Mouse (Mus musculus): ENCODE data around the gene Zfp667.
"Not testable (repeated sequence)": the region's sequence is repeated elsewhere in the genome, so short reads cannot be mapped to it uniquely, and the experiment has no call there.

The Zfp667 gene

DNA sequence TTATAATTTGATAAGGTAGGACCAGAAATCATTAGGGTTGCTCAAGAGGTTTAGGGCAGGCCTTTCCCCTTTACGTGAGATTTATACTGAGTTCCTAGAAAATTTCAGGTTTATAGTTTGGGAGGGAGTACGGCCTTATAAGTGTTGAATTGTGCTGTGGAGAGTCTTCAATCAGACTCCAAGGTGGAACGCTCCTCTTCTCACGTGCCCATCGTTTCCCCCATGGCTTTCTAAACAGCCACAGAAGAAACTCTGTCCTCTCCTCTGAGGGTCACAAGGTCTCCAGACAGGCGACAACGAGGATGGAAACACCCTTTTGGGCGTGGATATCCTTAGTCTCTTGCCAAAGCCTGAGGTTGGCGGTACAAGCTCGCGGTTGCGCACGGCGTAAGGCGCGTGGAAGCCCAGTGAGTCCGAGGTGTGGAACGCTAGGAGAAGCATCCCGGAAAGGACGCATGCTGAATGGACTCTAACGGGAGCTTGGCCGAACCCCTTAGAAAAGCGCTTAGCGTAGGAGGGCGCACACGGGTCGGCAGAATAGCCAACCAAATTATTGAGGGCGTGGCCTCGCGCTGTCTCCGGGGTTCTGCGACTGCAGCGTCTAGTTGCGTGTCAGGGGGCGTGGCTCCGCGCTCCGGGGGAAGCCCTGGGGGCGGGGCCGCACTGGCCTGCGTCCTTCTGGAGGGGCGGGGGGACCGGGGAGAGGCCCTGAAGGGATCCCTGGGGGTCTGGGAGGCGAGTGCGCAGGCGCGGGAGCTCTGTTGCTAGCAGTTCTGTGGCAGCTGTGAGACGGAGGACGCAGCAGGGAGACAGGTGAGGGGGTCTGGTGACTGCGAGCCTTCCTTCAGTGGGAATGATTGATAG lies at the start of gene Zfp667:
Zfp667 (plus strand) TSS at position 738 of the 864 bp plus-strand sequence.
- peak; percentile 95 to 97 for DNase-seq (ENCODE audit: low spot score in 2 of 2)

DNA sequence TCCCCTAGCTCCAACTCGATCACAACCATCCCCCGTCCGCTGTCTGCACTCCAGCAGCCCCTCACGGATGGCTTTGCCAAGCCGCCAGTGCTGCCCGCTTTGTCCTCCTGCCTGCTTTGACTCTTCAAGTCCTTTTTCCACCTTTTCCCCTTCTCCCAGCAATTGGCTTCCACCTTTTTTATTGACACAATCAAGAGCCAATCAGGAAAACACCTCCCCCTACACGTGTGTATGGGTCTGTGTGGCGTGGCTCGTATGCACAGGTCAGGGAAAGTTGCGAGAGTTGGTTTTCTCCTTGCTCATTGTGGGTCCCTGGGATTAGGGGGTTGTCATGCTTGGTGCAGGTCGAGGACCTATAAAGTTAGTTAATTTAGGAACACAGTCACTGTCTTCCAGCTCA lies 46.6 kb upstream of the Zfp667 start:
- DNase-seq (ENCODE audit: low spot score in 2 of 2): no peak

DNA sequence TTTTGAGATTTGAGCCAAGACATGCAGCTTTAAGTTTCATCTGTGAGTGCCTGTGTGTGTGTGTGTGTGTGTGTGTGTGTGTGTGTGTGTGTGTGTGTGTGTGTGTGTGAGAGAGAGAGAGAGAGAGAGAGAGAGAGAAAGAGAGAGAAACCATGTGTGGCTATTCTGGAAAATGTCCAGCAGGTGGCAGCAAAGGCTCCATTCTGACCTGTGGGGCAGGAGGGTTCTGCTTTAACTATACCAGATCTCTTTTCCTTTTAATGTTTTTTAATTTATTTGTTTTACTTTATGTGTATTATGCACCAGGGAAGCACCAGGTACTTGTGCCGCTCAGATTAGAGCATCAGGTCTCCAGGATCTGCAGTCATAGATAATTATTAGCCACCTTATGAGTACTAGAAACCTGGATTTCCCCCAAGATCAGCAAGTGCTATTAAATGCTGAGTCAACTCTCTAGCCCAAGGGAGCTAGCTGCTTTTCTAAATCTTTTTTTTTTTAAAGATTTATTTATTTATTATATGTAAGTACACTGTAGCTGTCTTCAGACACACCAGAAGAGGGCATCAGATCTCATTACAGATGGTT lies 45.4 kb upstream of the Zfp667 start:
- peak; percentile 6 to 8 for DNase-seq (ENCODE audit: low spot score in 2 of 2)

DNA sequence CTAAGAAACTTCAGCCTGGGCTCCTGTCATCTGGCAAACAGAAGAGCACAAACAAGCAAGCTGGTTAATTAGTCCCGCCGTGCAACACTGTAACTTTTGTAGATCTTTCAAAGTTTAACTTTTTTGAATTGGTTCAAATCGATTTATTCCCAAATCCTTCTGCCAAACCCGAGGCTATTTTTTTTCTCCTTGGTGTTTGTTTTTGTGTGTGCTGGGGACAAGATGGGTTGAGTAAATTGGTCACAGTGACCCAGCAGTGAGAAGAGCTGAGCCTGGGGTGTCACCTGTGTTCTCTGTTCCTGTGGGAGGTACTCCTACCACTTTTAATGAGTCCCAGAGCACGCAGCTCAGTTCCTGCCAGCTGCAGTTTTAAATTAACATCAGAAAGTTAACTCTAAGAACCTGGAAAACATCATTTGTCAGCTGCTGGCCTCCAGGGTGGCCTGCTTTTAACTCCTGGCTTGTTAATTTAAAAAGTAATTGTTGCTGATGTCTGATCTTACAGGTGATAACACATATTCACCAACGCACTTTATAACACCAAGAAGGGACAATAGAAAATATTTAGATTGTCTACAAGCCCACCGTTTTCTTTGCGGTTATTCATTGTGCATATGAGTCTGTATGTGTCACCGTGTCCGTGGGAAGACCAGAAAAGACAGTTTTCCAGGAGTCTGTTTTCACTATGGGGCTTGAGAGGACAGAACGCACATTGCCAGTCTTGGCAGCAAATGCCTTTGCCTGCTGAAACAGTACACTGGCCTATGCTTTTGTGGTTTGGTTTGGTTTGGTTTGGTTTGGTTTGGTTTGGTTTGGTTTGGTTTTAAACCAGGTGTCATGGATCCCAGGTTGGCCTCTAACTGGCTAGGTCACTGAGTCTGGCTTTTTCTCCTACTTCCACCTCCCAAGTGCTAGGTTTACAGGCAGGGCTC lies 41.8 kb upstream of the Zfp667 start:
- DNase-seq (ENCODE audit: low spot score in 2 of 2): no peak

DNA sequence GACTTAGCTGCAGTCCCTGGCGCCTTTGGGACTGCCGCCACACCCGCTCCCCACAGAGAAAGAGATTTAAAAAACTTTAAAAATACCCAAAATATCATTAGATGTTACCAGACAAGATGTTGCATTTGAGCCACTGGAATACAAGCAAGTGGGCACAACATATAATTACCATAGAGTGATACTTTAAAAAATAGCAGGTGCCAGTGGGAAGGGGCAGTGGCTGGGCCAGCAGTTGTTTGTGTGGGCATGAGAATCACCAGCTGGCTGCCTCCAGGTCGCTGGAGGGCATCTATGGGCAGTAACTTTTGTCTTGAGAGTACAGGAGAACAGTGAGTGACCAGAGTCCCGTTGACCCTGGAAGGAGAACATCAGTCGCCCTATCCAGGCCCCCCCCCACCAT lies 34.0 kb upstream of the Zfp667 start, which contains the start of gene Epp13:
Epp13 (plus strand) TSS at position 301 of the 400 bp plus-strand sequence.
- DNase-seq (ENCODE audit: low spot score in 2 of 2): no peak

DNA sequence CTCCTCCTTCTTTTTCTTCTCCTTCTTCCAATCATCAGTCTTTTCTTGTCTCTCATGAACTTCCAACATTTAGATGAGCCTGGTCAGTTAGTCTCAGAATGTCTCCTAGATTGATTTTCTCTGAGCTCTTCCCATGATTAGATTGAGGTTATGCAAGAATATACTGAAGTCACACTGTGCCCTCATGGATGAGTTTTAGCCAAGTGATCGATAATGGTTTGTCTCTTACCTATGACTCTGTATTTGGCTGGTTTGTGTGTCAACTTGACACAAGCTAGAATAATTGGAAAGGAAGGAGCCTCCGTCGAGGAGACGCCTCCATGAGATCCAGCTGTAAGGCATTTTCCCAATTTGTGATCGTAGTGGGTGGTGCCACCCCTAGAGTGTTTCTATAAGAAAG lies 31.9 kb upstream of the Zfp667 start:
- no peak for DNase-seq (ENCODE audit: low spot score in 2 of 2)

DNA sequence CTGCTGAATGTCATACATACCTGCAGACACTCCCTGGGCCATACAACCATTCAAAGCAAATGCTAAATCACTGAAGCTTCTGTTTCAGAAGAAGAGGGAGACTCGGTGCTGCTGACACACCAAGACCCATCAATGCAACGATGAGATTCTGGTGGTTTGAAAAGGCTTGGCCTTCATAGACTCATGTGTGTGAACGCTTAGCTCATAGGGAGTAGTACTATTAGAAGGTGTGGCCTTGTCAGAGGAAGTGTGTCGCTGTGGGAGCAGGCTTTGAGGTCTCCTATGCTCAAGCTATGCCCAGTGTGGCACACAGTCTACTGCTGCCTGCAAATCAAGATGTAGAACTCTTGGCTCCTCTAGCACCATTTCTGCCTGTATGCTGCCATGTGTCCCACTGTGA lies 29.0 kb upstream of the Zfp667 start:
- no peak for DNase-seq (ENCODE audit: low spot score in 2 of 2)

DNA sequence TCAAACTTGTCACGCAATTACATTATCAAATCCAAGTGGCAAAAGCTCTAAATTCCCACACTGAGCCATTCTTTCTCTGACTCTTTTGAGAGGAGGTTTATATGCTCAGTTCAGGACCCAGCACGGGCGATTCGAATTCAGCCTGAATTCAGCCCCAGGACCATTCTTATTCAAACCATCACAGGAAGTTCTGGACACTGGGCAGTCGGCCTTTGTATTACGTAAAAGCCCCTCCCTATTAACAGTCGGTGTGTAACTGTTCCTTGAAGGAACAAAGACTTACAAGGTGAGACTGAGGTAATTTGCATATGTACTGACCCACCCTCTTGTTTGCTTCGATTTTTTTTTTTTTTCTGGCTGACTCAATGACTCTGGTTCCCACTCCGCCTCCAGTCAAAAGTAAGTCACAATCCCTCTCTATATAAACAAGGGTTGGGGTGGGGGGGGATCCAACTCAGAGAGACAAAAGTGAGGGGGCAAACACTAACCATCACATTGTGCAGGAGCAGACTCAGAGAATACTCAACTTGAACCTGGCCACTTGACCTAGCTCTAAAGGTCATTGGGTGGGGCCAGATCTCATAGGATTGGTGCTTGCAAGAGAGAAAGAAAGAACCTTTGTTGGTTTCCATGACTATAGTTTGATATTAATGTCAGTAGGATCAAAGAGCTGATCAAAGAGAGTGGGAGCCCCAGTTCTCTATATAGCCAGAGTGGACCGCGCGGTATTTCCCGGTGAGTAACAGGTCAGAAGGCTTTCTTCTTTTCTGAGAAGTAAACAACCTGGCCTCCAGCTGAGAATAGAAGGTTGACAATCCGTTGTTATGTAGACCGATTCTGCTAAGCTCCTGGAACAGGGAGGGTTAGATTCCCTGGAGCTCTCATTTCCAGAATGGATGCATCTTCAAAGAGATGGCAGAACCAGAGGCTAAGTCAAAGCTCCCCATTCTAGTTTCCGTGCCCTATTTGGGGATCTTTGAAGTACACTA lies 27.9 kb upstream of the Zfp667 start:
- DNase-seq (ENCODE audit: low spot score in 2 of 2): no peak

DNA sequence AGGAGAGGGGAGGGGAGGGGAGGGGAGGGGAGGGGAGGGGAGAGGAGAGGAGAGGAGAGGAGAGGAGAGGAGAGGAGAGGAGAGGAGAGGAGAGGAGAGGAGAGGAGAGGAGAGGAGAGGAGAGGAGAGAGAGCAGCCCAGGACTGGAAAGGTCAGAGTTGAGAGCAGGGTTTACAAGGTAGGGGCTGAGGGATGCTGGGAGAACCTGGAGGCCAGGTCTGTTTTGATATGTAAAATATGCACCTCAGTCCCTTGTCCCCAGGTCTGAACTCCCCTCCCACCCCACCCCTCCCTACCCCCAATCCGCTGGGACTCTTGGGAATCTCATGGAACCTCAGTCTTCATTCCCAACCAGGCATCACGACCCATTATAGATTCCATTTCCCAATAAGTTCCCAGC lies 26.4 kb upstream of the Zfp667 start:
- DNase-seq (ENCODE audit: low spot score in 2 of 2): not testable (repeated sequence)

DNA sequence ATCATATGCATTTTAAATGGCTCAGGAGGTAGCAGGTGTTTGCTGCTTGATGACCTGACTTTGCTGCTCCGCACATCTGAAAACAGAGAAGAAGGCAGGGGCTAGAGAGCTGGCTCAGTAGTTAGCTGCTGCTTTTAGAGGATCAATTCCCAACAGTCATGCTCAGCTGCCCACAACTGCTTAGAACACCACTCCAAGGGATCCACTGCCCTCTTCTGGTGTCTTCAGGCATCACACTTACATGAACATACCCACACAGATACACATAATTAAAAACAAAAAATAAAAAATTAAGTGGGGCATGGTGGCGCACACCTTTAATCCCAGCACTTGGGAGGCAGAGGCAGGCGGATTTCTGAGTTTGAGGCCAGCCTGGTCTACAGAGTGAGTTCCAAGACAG lies 24.3 kb upstream of the Zfp667 start:
- no peak for DNase-seq (ENCODE audit: low spot score in 2 of 2)

DNA sequence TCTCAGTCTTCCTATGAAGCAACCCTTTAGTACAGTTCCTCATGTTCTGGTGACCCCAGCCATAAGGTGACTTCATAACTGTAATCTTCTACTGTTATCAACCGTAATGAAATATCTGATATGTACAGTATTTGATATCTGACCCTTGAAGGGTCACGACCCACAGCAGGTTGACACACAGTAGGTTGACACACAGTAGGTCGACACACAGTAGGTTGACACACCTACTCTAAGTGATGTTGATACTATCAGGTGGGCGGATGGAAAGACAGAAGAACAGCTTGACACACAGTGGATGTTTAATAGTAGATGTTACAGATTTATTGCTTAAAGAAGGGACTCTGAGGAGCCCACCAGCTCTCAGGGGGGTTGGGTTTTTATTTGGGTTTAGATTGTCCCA lies 23.4 kb upstream of the Zfp667 start:
- no peak for DNase-seq (ENCODE audit: low spot score in 2 of 2)

DNA sequence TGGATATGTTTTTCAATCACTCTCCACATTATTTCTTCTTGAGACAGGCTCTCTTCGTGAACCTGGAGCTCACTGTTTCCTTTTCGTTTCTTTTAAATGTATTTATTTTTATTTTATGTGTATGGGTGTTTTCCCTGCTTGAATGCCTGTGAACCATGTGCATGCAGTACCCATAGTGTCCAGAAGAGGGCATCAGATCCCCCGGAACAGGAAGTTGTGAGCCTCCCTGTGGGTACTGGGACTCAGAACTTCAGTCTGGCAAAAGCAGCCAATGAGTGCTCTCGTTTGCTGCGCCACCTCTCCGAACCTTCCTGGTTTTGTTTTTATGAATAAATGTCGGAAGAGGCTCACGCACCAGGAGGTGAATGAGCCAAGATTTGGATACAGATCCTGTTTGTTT lies 20.7 kb upstream of the Zfp667 start:
- no peak for DNase-seq (ENCODE audit: low spot score in 2 of 2)

DNA sequence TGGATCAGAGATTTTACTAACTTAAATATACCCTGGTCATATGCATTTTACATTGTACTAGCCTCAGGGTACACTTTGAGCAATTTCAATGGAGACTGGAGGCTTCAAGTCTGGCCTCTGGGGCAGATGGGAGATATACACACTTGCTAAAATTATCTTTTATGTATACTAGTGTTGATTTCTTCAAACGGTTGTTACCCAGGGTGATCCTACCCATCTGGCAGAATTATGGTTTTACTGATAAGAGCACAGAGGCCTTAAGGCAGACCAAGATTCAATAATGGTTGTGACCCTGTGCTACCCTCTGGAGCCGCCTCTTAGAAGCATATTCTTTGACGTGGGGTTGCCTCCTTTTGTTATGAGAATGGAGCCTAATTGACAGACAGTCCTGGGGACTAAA lies 8.5 kb upstream of the Zfp667 start:
- no peak for DNase-seq (ENCODE audit: low spot score in 2 of 2)

DNA sequence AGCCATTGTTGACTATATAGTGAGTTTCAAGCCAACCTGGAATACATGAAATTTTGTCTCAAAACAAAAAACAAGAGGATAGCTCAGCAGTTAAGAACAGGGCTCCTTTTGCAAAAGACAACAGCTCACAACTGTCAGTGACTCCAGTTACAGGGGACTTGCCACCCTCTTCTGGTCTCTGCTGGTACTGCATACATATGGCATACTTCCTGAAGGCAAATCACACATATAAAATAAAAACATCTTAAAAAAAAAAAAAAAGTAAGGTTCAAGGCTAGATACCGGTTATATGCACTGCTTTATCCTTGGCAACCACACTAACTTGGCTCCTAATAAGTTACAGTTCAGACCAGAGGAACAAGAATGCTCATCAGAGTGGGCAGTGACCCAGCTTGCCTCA lies 3.6 kb upstream of the Zfp667 start:
- peak; percentile 66 to 85 for DNase-seq (ENCODE audit: low spot score in 2 of 2)

DNA sequence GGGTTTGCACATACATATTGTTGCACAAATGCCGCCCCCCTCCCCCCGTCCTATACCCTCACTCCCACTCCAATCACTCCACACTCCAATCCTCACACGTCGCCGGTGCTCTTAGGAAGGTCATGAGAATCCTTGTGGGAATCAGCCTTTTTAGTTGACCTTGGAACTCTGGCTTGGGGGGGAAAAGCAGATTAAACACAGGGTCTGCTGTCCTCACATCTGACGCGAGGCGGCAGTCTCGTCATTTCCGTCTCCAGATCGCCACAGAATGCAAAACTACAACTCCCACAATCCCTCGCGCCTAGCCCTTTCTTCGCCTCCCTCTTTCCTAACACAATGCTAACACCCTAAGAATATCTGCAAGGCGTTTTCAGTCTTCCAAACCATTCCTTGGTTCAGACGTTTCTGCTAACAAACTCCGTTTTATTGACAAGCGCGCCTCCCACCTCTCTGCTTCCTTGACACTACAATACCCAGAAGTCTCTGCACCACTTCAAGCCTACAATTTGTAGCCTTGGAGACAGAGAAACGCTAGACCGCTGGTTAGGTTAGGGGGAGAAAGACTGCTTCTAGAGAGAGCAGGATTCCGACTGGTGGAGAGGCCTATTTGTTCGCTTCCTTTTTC lies 2.8 kb upstream of the Zfp667 start:
- DNase-seq (ENCODE audit: low spot score in 2 of 2): peak; percentile 84 to 87

DNA sequence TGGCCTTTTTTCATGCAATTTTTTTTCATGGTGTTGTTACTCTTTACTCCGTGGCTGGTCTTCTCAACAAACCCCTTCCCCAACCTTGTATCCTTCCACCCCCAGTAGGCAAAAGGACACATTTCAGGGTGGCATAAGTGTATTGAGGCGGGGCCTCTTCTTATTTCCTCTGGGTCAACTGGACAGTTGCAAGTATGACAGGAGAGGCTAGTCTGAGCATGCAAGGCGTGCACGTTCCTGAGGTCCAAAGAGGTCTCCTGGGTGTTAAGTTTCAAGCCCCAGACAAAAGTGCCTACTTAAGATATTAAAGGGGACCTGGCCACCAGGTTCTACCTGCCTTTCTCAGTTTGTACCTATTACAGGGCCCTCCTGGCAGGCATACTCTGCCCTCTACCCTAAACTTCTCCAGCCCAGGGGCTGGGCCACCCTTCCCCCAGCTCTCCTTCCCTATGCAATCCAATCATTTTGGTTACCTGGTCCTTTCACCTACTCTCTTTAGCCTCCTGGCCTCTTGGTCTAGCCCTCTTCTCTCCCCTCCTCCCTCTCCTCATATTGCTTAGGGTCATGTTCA lies 1.9 kb upstream of the Zfp667 start:
- no peak for DNase-seq (ENCODE audit: low spot score in 2 of 2)

DNA sequence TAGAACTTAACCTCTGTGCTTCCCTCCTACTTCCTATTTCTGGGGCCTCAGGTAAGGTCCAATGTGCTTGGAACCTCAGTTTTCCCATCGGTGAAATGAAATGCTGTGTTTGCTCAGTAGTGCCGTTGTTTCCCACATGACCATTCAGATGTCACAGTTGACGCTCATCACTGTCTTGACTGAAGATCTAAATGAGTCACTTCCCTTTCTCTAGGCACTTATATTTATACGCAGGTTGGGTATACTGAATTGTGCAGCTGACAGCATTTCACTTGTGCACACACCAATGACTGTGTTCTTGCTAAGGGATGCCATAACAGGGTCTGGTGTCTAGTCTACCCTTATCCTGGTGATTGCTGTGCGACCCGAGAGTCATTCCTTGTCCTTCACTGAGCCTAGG lies 1.0 kb upstream of the Zfp667 start:
- DNase-seq (ENCODE audit: low spot score in 2 of 2): no peak

DNA sequence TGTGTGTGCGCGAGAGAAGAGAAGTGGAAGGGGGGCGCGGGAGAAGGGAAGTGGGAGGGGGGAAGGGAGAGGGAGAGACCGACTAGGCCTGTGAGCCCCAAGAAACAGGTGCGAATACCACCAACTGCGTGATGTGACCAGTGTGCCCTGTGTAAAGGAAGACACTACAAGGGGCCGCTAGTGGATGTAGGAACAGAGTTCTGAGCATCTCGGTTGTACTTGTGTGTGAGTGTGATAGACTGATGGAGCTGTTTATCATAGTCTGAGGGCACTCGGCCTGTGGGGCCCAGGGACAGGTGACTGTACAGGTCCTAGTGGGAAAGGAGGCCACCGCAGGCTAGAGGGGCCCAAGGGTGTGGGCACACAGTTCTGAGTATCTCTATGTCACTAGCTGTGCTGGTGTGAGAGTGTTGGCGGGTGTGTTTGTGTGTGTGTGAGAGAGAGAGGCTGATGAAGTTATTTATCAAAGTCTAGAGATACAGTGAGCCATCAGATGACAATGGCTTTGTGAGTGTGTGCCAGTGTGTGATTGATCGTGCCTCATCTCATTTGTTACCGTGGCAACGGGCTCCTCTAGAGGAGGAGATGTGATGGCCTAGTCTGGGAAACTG lies 647 bp downstream of the Zfp667 start:
- DNase-seq (ENCODE audit: low spot score in 2 of 2): peak in 1 of 2 experiments; percentile 15

DNA sequence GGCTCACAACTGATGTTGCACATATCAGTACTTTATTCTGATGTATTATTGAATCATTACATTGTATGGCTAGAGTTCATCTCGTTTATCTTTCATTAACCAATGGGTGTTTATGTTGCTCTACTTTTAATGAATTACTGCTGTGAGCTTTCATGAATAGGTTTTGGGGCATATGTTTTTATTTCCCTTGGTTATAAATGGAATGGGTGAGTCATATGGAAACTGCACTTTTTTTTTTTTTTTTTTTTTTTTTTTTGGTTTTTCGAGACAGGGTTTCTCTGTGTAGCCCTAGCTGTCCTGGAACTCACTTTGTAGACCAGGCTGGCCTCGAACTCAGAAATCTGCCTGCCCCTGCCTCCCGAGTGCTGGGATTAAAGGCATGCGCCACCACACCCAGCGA lies 4.7 kb downstream of the Zfp667 start:
- DNase-seq (ENCODE audit: low spot score in 2 of 2): not testable (repeated sequence)

DNA sequence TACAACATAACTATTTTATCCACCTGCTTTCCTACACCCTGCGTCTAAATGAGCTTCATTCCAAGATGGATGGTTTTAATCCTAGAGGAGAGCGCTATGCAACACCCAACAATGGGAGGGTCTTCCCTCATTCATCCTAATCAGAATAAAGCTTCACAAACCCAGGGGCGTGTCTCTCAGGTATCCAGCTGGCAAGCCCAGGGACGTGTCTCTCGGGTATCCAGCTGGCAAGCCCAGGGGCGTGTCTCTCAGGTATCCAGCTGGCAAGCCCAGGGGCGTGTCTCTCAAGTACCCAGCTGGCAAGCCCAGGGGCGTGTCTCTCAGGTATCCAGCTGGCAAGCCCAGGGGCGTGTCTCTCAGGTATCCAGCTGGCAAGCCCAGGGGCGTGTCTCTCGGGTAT lies 14.4 kb downstream of the Zfp667 start:
- not testable (repeated sequence) for DNase-seq (ENCODE audit: low spot score in 2 of 2)
